Mouse (Mus musculus) gastrocnemius, postnatal 14 days (tissue): Measurements from ENCODE around the gene Ccdc144b. TPM values are rescaled to one million over a fixed set of nuclear protein-coding genes. Genes with fewer than 3 reads are reported as not detected.

Source experiments
- DNase-seq: peaks from one replicate; pipeline ENCODE4 v3.0.0; 2021; ENCODE audit warnings: mixed read lengths
- intact Hi-C: fragments of 180-260 bp; cut with DNase I; formaldehyde crosslinking; loops from one replicate; pipeline ENCODE4 v1.15.1; 2025; ENCODE audit warnings: low total_unique reads
- long read RNA-seq, 2 experiments: library from polyadenylated mRNA; stranded (forward); transcript quantifications; one replicate each; pipeline ENCODE4 v2.0.0; 2021
- total RNA-seq, 2 experiments: library from RNA; stranded (reverse); gene quantifications; 2 replicates each; pipeline ENCODE4 v1.2.3; 2021

Ccdc144b gene
- not detected for total RNA-seq
- long read RNA-seq, experiment 1: 0 reads
- long read RNA-seq, experiment 2: 0 reads

- DNase-seq: no peak
- intact Hi-C loops: no loop called here
Measured at GRCm38 (mm10) chr3:36053447-36053846, at the start of gene Ccdc144b. Ccdc144b (minus strand) TSS chr3:36053547.

- intact Hi-C loops: no loop called here
- DNase-seq: no peak
Measured at GRCm38 (mm10) chr3:36095371-36095770, 42.0 kb upstream of the Ccdc144b start.

- intact Hi-C loops: no loop called here
- no peak for DNase-seq
Measured at GRCm38 (mm10) chr3:36087591-36087990, 34.2 kb upstream of the Ccdc144b start.

- intact Hi-C loops: no loop called here
- DNase-seq: no peak
Measured at GRCm38 (mm10) chr3:36085394-36085793, 32.0 kb upstream of the Ccdc144b start.

- DNase-seq: no peak
Measured at GRCm38 (mm10) chr3:36083381-36083780, 30.0 kb upstream of the Ccdc144b start.

GRCm38 (mm10) chr3:36082843-36083242 lies 29.5 kb upstream of the Ccdc144b start:
- intact Hi-C loops: no loop called here
- DNase-seq: no peak

More at GRCm38 (mm10) chr3:36083381-36083780, 30.0 kb upstream of the Ccdc144b start:
- intact Hi-C loops: no loop called here

GRCm38 (mm10) chr3:36080741-36081140 lies 27.4 kb upstream of the Ccdc144b start:
- DNase-seq: no peak
- intact Hi-C loops: no loop called here

GRCm38 (mm10) chr3:36079886-36080285 lies 26.5 kb upstream of the Ccdc144b start:
- no peak for DNase-seq
- intact Hi-C loops: no loop called here

GRCm38 (mm10) chr3:36077386-36077785 lies 24.0 kb upstream of the Ccdc144b start:
- intact Hi-C loops: no loop called here

GRCm38 (mm10) chr3:36075466-36075865 lies 22.1 kb upstream of the Ccdc144b start:
- no peak for DNase-seq
- intact Hi-C loops: no loop called here

More at GRCm38 (mm10) chr3:36077386-36077785, 24.0 kb upstream of the Ccdc144b start:
- DNase-seq: no peak

- intact Hi-C loops: no loop called here
- DNase-seq: no peak
Measured at GRCm38 (mm10) chr3:36074231-36074630, 20.9 kb upstream of the Ccdc144b start.

GRCm38 (mm10) chr3:36071047-36071446 lies 17.7 kb upstream of the Ccdc144b start:
- no peak for DNase-seq
- intact Hi-C loops: no loop called here

GRCm38 (mm10) chr3:36070436-36070835 lies 17.1 kb upstream of the Ccdc144b start:
- intact Hi-C loops: no loop called here
- no peak for DNase-seq

GRCm38 (mm10) chr3:36067731-36068130 lies 14.4 kb upstream of the Ccdc144b start:
- intact Hi-C loops: loop anchor here (5.0 kb wide), 1 partner anchor 315 kb away; the partner anchor contains the start of gene Atp11b

GRCm38 (mm10) chr3:36065843-36066651 lies 12.7 kb upstream of the Ccdc144b start, which contains the start of gene Acad9:
Acad9 (plus strand) TSS chr3:36065979.
- intact Hi-C loops: loop anchor here (5.0 kb wide), 1 partner anchor 314 kb away; the partner anchor contains the start of gene Atp11b
- DNase-seq: peak; percentile 95

More at GRCm38 (mm10) chr3:36067731-36068130, 14.4 kb upstream of the Ccdc144b start:
- no peak for DNase-seq

- intact Hi-C loops: loop anchor here (5.0 kb wide), 1 partner anchor 313 kb away; the partner anchor contains the start of gene Atp11b
- no peak for DNase-seq
Measured at GRCm38 (mm10) chr3:36065166-36065565, 11.8 kb upstream of the Ccdc144b start.

- intact Hi-C loops: loop anchor here (5.0 kb wide), 2 partner anchors 312 to 372 kb away; partner anchors contain the start of gene Atp11b
- DNase-seq: no peak
Measured at GRCm38 (mm10) chr3:36064592-36065061, 11.3 kb upstream of the Ccdc144b start.

GRCm38 (mm10) chr3:36060096-36060850 lies 6.9 kb upstream of the Ccdc144b start:
- intact Hi-C loops: loop anchor here (5.0 kb wide), 1 partner anchor 368 kb away; no protein-coding TSS in a partner anchor
- peak; percentile 39 for DNase-seq

GRCm38 (mm10) chr3:36049106-36049505 lies 4.2 kb downstream of the Ccdc144b start:
- intact Hi-C loops: no loop called here

GRCm38 (mm10) chr3:36045086-36045485 lies 8.3 kb downstream of the Ccdc144b start:
- no peak for DNase-seq
- intact Hi-C loops: no loop called here

More at GRCm38 (mm10) chr3:36049106-36049505, 4.2 kb downstream of the Ccdc144b start:
- DNase-seq: no peak
